Mouse (Mus musculus) gonadal fat pad, adult 2 months (tissue): Measurements from ENCODE around the gene H2-Q2. TPM values are rescaled to one million over a fixed set of nuclear protein-coding genes. Genes with fewer than 3 reads are reported as not detected.
"Not testable (repeated sequence)": the region's sequence is repeated elsewhere in the genome, so short reads cannot be mapped to it uniquely, and the experiment has no call there.

Source experiments
- DNase-seq: peaks from one replicate; pipeline ENCODE4 v3.0.0-alpha.2; 2012; ENCODE audit warnings: low read depth
- polyA plus RNA-seq: library from polyadenylated mRNA; depleted of rRNA; stranded (reverse); fragments of >200 nt; gene quantifications from 2 replicates; pipeline ENCODE4 v1.2.3, GENCODE M21; 2012; rRNA removed

Gene H2-Q2
- polyA plus RNA-seq, 1 experiment, result 2.3 TPM

- no peak for DNase-seq
Measured at GRCm38 (mm10) chr17:35359470-35359862, 17.4 kb downstream of the H2-Q2 start.

- DNase-seq, result peak; percentile 22
Measured at GRCm38 (mm10) chr17:35379369-35379728, 37.3 kb downstream of the H2-Q2 start, which contains the start of gene H2-Q4. H2-Q4 (plus strand) TSS chr17:35379617.

GRCm38 (mm10) chr17:35379729-35380451 lies 37.8 kb downstream of the H2-Q2 start:
- DNase-seq, result no peak

DNA sequence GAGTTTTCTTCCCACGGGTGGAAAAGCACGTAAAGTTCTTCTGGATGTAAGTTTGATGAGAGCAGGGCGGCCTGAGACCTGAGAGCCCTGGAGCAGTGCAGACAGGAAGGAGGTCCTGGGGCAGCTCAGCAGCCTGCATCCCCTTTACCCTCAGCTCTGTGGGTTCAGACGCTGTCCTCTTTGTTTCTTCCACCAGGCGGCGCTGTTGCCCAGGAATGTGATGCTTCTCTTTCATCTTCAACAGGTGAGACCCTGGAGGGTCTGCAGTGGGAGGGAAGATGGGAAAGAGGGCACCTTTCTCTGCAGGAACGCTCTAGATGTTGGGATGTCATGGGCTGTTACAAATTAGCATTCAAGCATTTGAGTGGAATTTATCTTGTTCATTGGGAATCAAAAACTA lies 47.8 kb downstream of the H2-Q2 start:
- DNase-seq, result not testable (repeated sequence)

DNA sequence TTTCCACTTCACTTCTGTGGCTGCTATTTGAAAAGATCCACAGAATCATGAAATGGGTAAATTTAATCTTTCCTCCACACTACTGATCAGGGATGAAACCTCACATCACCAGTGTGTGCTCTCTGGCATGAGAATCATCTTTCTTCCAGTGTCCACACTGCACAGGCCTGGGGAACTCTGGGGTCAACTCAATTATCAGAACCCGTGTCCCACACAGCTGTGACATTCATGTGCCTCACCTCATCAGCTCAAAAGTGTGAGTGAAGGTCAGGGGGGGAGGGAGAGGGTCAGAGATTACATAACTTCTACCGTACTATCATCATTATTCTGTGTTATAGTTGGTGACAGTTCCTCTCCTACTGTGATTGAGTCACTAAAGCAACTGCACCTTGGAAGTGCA lies 50.6 kb downstream of the H2-Q2 start:
- not testable (repeated sequence) for DNase-seq

DNA sequence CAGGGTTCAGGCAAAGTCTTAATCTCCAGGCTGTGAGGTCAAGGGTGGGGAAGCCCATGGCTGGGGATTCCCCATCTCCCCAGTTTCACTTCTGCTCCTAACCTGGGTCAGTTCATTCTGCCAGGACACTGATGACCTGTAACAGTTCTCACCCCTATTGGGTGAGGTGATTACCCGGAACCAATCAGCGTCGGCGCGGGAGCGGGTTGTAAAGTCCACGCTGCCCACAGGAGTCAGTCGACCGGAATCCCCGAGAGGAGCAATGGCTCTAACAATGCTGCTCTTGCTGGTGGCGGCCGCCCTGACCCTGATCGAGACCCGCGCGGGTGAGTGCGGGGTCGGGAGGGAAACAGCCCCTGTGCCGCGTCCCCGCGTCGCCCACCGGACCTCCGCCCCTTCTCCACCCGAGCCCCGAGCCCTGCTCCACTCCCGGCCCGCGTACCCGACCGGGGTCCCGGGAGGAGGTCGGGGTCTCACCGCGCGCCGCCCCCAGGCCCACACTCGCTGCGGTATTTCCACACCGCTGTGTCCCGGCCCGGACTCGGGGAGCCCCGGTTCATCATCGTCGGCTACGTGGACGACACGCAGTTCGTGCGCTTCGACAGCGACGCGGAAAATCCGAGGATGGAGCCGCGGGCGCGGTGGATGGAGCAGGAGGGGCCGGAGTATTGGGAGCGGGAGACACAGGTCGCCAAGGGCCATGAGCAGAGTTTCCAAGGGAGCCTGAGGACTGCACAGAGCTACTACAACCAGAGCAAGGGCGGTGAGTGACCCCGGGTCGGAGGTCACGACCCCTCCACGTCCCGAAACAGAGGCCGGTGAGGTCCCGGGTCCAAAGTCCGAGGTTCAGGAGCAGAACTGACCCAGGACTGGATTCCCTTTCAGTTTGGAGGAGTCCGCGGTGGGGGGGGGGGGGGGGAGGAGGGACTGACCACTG lies 52.1 kb downstream of the H2-Q2 start:
- DNase-seq, result not testable (repeated sequence)

Other genes starting within 250 kb of the H2-Q2 start
- gene Ly6g5c, start 234.0 kb upstream of the H2-Q2 start, polyA plus RNA-seq, result 2,220 and 3,034 TPM in 2 replicates
- 1,986 and 2,407 TPM in 2 replicates for gene Ly6g5b, start 226.8 kb upstream of the H2-Q2 start, polyA plus RNA-seq
- gene Gpank1, start 220.8 kb upstream of the H2-Q2 start, polyA plus RNA-seq, result 9.4 and 10.1 TPM in 2 replicates
- gene Csnk2b, start 220.2 kb upstream of the H2-Q2 start, polyA plus RNA-seq, result 397 and 504 TPM in 2 replicates
- gene D17H6S53E, start 215.9 kb upstream of the H2-Q2 start, polyA plus RNA-seq, result 6.4 and 7.7 TPM in 2 replicates
- gene Apom, start 210.2 kb upstream of the H2-Q2 start, polyA plus RNA-seq, result 0.11 and 0.49 TPM in 2 replicates
- 170 and 187 TPM in 2 replicates for gene Bag6, start 207.1 kb upstream of the H2-Q2 start, polyA plus RNA-seq
- 218 and 257 TPM in 2 replicates for gene Prrc2a, start 177.3 kb upstream of the H2-Q2 start, polyA plus RNA-seq
- 2.5 and 3.4 TPM in 2 replicates for gene Aif1, start 166.2 kb upstream of the H2-Q2 start, polyA plus RNA-seq
- 15.3 and 20.2 TPM in 2 replicates for gene Lst1, start 153.8 kb upstream of the H2-Q2 start, polyA plus RNA-seq
- gene Ltb, start 147.8 kb upstream of the H2-Q2 start, polyA plus RNA-seq, result 2.7 and 3.2 TPM in 2 replicates
- gene Tnf, start 140.2 kb upstream of the H2-Q2 start, polyA plus RNA-seq, result 0.82 and 1.3 TPM in 2 replicates
- 0.28 TPM in 2 replicates for gene Lta, start 136.9 kb upstream of the H2-Q2 start, polyA plus RNA-seq
- gene Gm16181, start 121.4 kb upstream of the H2-Q2 start, polyA plus RNA-seq, result 1.2 and 3.1 TPM in 2 replicates
- 20.9 and 22.5 TPM in 2 replicates for gene Atp6v1g2, start 108.6 kb upstream of the H2-Q2 start, polyA plus RNA-seq
- gene Nfkbil1, start 106.5 kb upstream of the H2-Q2 start, polyA plus RNA-seq, result 15.7 and 19.9 TPM in 2 replicates
- gene Ddx39b, start 100.5 kb upstream of the H2-Q2 start, polyA plus RNA-seq, result 310 and 321 TPM in 2 replicates
- gene H2-D1, start 79.5 kb upstream of the H2-Q2 start, polyA plus RNA-seq, result 753 and 887 TPM in 2 replicates
- 0.04 and 0.05 TPM in 2 replicates for gene H2-Q1, start 21.8 kb upstream of the H2-Q2 start, polyA plus RNA-seq
- gene H2-Q4, start 37.4 kb downstream of the H2-Q2 start, polyA plus RNA-seq, result 40.4 and 55.1 TPM in 2 replicates
- gene H2-Q6, start 82.6 kb downstream of the H2-Q2 start, polyA plus RNA-seq, result 18.6 and 33.9 TPM in 2 replicates
- gene H2-Q7, start 96.9 kb downstream of the H2-Q2 start, polyA plus RNA-seq, result 40.0 and 56.7 TPM in 2 replicates
- gene H2-Q10, start 127.8 kb downstream of the H2-Q2 start, polyA plus RNA-seq, result 9.1 and 10.8 TPM in 2 replicates
- gene Pou5f1, start 163.8 kb downstream of the H2-Q2 start, polyA plus RNA-seq, result 0.11 TPM in 1 of 2 replicates, not detected in the other
- 5.5 and 7.4 TPM in 2 replicates for gene Tcf19, start 174.6 kb downstream of the H2-Q2 start, polyA plus RNA-seq
- 6.2 and 6.8 TPM in 2 replicates for gene Cchcr1, start 174.9 kb downstream of the H2-Q2 start, polyA plus RNA-seq
- 0.15 TPM in 1 of 2 replicates, not detected in the other for gene Psors1c2, start 191.0 kb downstream of the H2-Q2 start, polyA plus RNA-seq
- 37.0 and 43.5 TPM in 2 replicates for gene Cdsn, start 209.9 kb downstream of the H2-Q2 start, polyA plus RNA-seq
- gene 2300002M23Rik, start 225.2 kb downstream of the H2-Q2 start, polyA plus RNA-seq, result 1.3 and 7.4 TPM in 2 replicates